Mouse (Mus musculus) macrophage (primary cell): Measurements from ENCODE around the gene Hyou1. TPM values are rescaled to one million over a fixed set of nuclear protein-coding genes. Genes with fewer than 3 reads are reported as not detected.
"Not testable (repeated sequence)": the region's sequence is repeated elsewhere in the genome, so short reads cannot be mapped to it uniquely, and the experiment has no call there.

Experiments used
- H3K27ac ChIP-seq: fragments of 350-480 bp; formaldehyde crosslinking; 2 replicates; pipeline ENCODE4 v1.9.0; 2021
- H3K36me3 ChIP-seq: fragments of 350-480 bp; formaldehyde crosslinking; 2 replicates; pipeline ENCODE4 v1.9.0; 2021; ENCODE audit errors: inconsistent target
- H3K4me3 ChIP-seq: fragments of 350-480 bp; formaldehyde crosslinking; 2 replicates; pipeline ENCODE4 v1.9.0; 2021; ENCODE audit errors: inconsistent target
- H3K79me2 ChIP-seq: fragments of 350-480 bp; formaldehyde crosslinking; 2 replicates; pipeline ENCODE4 v1.9.0; 2021; ENCODE audit errors: inconsistent target
- WGBS: methylation state at CpG from one replicate; pipeline ENCODE4 v1.1.7; 2026; ENCODE audit warnings: inconsistent platforms; ENCODE audit not compliant: missing documents; 5-methylcytosine and 5-hydroxymethylcytosine counted together
- polyA plus RNA-seq: library from polyadenylated mRNA; stranded (reverse); fragments of 250-400 nt; gene quantifications from 3 replicates; pipeline ENCODE4 v1.2.4, GENCODE M21; 2018; ENCODE audit warnings: inconsistent platforms
- total RNA-seq, 78 experiments: library from RNA; depleted of rRNA; stranded (reverse); fragments of 250-400 nt; gene quantifications; 1 replicate in 9 of 78; 2 replicates in 24 of 78; 3 replicates in 43 of 78; 4 replicates in 2 of 78; pipeline ENCODE4 v1.2.4; 2018; ENCODE audit warnings: inconsistent platforms in 56 of 78

Hyou1 gene
- total RNA-seq (2018; cell fraction: chromatin; rRNA removed): 10 to 100 TPM; 14.7 to 82.3 (median 36.8) TPM
- total RNA-seq (2018; cell fraction: cytosol; rRNA removed): 10 to 100 TPM; 39.2 to 89.3 (median 68.6) TPM
- total RNA-seq (2018; cell fraction: nucleus; rRNA removed): 100 to 1,000 TPM in 19 of 26 experiments, 10 to 100 TPM in 7; 31.0 to 215 (median 113) TPM
- 49.0 to 86.2 TPM (median 57.6 TPM) in 3 replicates for polyA plus RNA-seq

DNA sequence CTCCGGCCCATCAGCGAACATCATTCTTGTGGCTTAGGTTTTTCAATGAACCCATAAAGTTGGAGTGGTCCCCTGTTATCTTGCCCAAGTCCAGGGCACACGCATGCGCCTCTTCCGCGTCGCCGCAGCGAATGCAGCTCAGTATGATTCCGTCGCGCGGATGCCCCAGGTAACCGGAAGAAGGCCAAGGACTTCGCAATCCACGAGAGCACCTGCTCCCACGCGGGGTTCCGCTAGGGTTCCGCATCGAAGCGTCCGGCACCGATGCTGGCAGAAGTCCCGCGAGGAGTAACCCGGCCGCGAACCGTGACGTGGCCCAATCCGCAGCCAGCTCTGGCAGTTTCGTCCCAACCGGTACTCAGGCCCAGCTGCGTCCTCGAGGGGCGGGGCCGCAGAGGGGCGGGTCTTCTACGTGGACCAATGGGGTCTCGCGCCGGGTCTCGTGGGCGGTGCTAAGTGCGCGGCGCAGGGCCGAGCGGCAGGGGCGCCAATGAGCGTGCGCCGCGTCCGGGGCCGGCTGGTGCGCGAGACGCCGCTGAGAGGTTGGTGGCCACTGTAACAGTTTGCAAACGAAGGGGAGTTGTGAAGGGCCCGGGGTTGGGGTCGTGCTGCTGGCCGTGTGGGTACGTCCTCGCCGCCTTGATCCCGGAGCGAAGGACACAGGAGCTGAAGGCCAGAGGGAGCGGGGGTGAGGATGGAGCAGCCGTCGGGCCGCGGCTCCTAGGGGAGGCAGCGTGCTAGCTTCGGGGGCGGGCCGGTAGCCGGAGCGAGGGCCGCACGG is at the start of gene Hyou1:
Hyou1 (plus strand) TSS at position 437 of the 781 bp plus-strand sequence.
- H3K36me3 ChIP-seq: peaks cover 30% of the 10 kb centered on the region
- under 1% methylated on average over 82 of the region's 83 CpGs for WGBS

DNA sequence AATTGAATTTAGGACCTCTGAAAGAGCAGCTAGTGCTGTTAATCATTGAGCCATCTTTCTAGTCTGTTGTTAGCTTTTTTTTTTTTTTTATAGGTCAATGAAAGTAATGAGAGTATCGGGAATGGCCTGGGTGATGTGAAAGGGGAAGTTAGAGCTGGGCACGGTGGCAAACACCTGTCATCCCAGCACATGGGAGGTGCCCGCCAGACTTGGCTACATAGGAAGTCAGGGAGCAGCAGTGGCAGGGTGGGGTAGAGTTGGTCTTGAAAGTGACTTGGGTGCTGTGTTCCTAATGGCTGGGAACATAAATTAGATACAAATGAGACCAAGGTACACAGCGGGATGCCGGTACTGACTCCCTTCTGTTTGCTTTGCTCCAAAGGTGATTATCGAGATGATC is 48.6 kb upstream of the Hyou1 start:
- Histone ChIP-seq H3K4me3 (no peak overlapping the region), H3K27ac (no peak overlapping the region), H3K36me3 (peaks cover 21% of the 10 kb centered on the region), H3K79me2 (peaks cover 25% of the 10 kb centered on the region)
- WGBS: 70% methylated on average over 6 of the region's 6 CpGs

More for the DNA sequence above, at the start of gene Hyou1:
- Histone ChIP-seq H3K4me3 (peak within 1 kb of the TSS; percentile 82), H3K79me2 (peaks cover 33% of the 10 kb centered on the region), H3K27ac (peak within 1 kb of the TSS; percentile 52)

DNA sequence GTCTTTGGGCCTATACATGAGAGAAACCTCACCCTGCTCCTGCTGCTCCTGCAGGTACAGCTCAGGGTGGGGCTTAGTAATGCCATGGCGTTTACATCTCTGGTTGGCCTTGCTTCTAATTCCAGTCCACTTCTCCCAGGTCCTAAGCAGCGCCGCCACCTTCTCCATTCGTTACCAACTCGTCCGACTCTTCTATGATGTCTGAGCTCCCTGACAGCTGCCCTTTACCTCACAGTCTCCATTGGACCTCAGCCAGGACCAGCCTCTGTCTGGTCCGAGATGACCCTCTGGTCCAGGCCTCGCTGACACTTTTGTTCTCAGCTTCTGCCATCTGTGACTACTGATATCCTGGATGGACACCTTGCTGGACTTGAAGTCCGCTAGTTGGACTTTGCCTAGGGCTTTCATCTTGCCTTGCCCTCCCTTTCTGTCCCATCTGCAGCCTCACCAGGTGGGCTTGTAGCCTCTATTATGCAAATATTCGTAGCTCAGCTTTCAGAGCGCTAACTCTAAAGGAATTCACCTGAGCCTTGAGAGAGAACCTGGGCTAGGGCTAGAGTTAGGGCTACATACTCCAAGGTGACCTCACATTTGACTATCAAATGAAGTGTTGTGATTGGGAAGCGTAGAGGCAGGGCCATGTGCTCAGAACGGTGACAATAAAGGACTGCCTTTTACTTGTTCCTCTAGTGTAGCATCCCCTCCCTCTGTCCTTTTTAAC is 46.2 kb upstream of the Hyou1 start:
- Histone ChIP-seq H3K36me3 (peaks cover 21% of the 10 kb centered on the region), H3K4me3 (no peak overlapping the region), H3K79me2 (peaks cover 37% of the 10 kb centered on the region), H3K27ac (no peak overlapping the region)
- 98% methylated on average over 13 of the region's 13 CpGs for WGBS

DNA sequence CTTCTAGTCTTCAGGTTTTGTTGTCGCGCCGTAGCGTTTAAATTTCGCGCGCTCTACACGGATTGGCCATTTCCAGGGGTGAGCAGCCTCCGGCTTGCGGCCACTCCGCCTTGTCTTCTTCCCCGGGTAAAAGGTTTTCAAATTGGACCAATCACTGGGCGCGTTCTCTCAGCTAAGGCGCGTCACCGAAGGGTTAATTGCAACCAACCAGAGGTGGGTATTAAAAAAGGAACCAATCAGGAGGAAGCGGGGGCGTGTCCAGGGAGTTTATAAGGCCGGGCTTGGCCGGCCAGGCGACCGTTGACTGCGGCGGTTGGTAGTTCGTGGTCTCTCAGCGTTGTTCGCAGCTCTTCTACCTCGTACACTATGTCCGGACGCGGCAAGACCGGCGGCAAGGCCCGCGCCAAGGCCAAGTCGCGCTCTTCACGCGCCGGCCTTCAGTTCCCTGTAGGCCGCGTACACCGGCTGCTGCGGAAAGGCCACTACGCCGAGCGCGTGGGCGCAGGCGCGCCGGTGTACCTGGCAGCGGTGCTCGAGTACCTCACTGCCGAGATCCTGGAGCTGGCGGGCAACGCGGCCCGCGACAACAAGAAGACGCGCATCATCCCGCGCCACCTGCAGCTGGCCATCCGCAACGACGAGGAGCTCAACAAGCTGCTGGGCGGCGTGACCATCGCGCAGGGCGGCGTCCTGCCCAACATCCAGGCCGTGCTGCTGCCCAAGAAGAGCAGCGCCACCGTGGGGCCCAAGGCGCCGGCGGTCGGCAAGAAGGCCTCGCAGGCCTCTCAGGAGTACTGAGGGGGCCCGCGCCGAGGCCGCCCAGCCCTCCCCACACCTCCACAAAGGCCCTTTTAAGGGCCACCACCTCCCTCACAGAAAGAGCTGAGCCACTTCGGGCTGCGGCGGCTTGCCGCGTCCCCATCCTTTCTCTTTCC is 44.6 kb upstream of the Hyou1 start, which contains the start of gene H2afx:
H2afx (plus strand) TSS at position 299 of the 935 bp plus-strand sequence.
- H3K36me3 ChIP-seq: peaks cover 19% of the 10 kb centered on the region
- peak within 1 kb of the TSS; percentile 78 for H3K4me3 ChIP-seq
- WGBS: under 1% methylated on average over 84 of the region's 91 CpGs

DNA sequence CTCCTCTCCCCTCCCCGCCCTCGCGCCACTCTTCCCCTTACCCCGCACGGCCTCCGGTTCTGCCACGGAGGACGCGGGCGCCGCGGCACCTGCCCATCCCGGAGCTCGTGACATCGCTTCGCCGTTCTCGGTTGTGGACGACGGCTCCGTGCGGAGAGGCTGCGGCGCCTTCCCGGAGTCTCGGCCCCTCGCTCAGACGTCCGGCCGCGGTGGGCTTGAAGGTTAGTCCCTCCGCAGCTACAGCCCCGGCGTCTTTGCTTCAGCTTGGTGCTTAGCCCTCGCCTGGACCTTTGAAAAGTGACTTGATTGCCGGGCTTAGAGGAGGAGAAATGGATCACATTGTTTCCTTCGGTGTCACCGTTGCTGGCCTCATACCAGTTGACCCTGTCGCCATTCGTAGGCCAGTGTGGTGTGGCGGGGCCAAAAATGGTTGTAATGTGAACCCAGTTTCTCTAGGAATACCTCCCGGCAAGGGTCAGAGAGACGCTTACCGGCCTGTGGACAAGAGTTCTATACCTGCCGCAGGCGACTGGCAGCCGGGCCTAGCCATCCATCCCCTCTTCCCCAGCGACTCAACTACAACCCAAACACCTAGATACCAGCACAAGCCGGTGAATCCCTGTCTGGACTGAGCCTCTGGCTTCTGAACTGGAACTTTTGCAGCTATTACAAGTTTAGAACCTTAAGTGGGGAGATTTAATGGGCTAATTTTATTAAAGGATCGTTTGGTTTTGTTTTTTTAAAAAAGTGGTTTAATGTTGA is 43.8 kb upstream of the Hyou1 start:
- H3K36me3 ChIP-seq: peaks cover 18% of the 10 kb centered on the region
- H3K4me3 ChIP-seq: peak overlapping the region; percentile 78
- WGBS: 0% methylated on average over 50 of the region's 50 CpGs
- peaks cover 33% of the 10 kb centered on the region for H3K79me2 ChIP-seq
- H3K27ac ChIP-seq: peak overlapping the region; percentile 61

More for the DNA sequence above, 44.6 kb upstream of the Hyou1 start, which contains the start of gene H2afx:
- Histone ChIP-seq H3K27ac (peak within 1 kb of the TSS; percentile 61), H3K79me2 (peaks cover 29% of the 10 kb centered on the region)

DNA sequence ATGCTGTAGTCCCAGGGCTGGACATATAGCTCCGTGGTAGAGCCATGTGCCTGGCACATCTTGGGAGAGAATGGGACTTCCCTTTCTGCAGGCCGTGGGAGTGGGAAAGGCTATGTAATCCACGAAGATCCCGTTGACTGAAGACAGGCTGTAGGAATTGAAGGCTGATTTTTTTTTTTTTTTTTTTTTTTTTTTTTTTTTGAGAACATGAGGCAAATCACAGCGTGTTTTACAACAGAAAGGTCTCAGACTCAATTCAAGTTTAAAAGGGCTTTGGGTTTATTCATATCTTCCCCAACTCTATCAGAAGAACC is 43.2 kb upstream of the Hyou1 start:
- peaks cover 39% of the 10 kb centered on the region for H3K79me2 ChIP-seq
- WGBS: 0% methylated on average over 5 of the region's 5 CpGs
- peaks cover 18% of the 10 kb centered on the region for H3K36me3 ChIP-seq
- H3K27ac ChIP-seq: peak overlapping the region; percentile 61
- peak overlapping the region; percentile 78 for H3K4me3 ChIP-seq

DNA sequence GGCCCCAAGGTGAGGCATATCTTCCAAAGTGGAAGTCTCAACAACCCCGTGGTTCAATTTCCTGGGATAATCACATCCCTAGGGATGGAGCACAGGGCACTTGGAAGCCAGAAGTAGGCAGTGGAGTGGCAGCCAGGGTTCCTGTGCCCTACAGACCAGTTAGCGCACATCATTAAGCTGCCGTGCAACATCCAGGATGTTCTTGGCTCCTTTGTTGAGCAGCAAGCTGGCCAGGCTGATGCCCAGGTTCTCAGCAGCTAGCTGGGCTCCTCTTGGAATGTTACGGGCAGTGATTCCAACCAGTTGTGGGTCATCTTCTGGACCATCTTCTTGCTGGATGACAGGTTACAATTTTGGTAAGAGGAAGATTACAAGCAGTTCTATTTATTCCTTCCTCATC is 42.8 kb upstream of the Hyou1 start:
- peaks cover 17% of the 10 kb centered on the region for H3K36me3 ChIP-seq
- H3K4me3 ChIP-seq: peak overlapping the region; percentile 78
- H3K27ac ChIP-seq: not testable (repeated sequence)
- peaks cover 43% of the 10 kb centered on the region for H3K79me2 ChIP-seq
- WGBS: 58% methylated on average over 4 of the region's 4 CpGs

DNA sequence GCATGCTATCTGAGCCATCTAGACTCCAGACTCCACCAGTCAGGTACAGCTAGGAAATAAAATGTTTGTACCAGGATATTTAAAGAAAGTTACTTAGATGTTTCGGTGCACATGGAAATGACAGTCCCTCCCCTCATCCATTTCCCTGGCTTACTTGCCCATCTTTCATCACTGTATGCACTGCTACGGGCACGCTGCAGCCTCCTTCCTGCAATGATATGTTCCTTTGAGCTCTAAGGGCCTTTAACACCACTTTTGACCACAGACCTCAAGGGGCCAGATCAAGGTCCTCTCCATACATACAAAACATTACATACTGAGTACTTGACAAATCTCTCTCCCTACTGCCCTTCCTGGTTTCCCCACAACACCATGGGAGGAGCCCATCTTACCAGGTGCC is 42.3 kb upstream of the Hyou1 start:
- peaks cover 12% of the 10 kb centered on the region for H3K36me3 ChIP-seq
- H3K4me3 ChIP-seq: peak overlapping the region; percentile 78
- WGBS: 72% methylated on average over 3 of the region's 3 CpGs
- peaks cover 48% of the 10 kb centered on the region for H3K79me2 ChIP-seq
- no peak overlapping the region for H3K27ac ChIP-seq

DNA sequence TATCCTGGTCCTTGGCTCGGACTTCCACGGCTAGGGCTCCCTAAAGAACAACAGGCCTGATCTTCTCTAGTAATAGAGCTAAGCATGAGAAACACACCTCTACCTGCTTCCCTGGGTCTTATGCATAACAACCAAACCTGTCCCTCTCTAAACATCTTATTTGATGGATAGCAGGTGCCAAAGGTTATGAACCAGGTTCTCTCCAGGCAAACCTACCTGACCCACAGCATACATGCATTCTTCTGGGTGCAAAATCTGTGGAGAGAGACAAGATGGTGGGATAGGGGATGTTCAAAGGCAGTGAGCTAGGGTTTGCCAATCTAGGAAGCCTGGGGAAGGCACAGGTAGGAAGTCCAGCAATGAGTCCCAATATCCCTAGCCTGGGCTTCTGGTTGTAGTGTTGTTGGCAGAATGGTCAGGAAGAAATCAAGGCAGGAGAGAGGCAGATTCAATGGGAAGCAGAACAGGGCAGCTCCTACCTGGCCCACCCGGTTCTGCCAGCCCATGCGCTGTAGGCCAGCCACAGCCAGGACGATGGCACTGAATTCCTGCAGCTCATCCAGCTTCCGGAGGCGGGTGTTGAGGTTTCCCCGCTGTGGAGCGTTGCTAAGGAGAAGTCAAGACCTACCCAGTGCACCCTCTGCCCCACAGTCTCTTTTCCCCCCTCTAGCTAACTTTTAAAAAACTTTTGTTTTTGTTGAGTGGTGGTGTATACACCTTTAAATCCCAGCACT is 41.7 kb upstream of the Hyou1 start:
- Histone ChIP-seq H3K79me2 (peaks cover 54% of the 10 kb centered on the region), H3K36me3 (peaks cover 8% of the 10 kb centered on the region), H3K4me3 (no peak overlapping the region), H3K27ac (no peak overlapping the region)
- WGBS: 90% methylated on average over 9 of the region's 9 CpGs

DNA sequence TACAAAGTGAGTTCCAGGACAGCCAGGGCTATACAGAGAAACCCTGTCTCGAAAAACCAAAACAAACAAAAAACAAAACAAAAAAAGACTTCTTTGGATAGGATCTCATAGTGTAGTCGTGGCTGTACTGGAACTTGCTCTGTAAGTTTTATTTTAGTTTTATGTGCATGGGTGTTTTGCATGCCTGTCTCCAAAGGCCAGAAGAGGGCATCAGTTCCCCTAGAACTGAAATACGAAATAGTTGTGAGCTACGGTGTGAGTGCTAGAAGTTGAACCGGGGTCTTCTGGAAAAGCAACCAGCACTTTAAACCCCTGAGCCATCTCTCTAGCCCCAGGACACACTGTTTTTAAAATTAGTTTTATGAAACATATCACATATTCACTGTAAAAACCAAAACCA is 40.7 kb upstream of the Hyou1 start:
- Histone ChIP-seq H3K36me3 (no peaks in the 10 kb centered on the region), H3K79me2 (peaks cover 64% of the 10 kb centered on the region), H3K4me3 (no peak overlapping the region), H3K27ac (no peak overlapping the region)
- WGBS: 88% methylated on average over 5 of the region's 5 CpGs

DNA sequence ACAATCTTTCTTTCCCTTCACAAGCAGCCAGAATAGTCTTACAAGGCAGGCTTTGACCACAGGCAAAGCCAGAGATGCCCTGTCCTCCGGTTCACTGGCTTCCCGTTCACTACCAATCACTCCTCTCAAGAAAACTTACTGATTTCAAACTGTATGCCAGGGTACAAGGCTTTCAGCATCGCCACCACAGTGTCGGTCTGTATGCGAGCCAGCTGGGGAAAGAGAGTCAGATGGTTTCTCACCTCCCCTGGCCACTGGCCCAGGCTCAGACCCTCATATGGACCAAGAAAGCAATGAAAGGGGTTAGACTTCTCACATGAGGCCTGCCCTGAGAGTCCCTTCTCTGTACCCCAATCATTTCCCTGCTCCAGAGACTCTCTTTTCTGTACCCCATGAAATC is 37.8 kb upstream of the Hyou1 start:
- WGBS: 100% methylated on average over 5 of the region's 5 CpGs

DNA sequence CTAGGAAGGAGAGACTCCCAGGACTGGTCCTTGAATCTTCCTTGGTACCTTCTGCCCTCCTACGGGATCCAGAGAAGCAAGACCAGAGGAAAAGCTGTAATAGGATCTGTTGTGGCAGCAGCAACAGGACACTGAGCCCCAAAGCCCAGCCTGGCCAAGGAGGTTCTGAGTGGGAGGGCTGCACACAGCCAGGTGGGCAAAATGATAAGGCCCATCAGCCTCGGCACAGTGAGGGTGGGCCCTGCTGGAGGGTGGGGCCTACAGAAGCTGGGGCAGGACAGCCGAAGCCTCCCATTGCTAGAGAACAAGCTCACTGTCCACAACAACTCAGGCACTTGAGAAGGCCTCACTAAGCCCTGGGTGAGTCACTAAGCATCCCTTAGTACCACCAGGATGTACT is 37.1 kb upstream of the Hyou1 start:
- Histone ChIP-seq H3K4me3 (no peak overlapping the region), H3K36me3 (peaks cover 4% of the 10 kb centered on the region; the same call in 1 of the 2 replicates), H3K79me2 (peaks cover 46% of the 10 kb centered on the region), H3K27ac (no peak overlapping the region)
- WGBS: 83% methylated on average over 3 of the region's 3 CpGs

More for the DNA sequence above, 37.8 kb upstream of the Hyou1 start:
- Histone ChIP-seq H3K79me2 (peaks cover 53% of the 10 kb centered on the region), H3K4me3 (no peak overlapping the region), H3K27ac (no peak overlapping the region), H3K36me3 (no peaks in the 10 kb centered on the region)

DNA sequence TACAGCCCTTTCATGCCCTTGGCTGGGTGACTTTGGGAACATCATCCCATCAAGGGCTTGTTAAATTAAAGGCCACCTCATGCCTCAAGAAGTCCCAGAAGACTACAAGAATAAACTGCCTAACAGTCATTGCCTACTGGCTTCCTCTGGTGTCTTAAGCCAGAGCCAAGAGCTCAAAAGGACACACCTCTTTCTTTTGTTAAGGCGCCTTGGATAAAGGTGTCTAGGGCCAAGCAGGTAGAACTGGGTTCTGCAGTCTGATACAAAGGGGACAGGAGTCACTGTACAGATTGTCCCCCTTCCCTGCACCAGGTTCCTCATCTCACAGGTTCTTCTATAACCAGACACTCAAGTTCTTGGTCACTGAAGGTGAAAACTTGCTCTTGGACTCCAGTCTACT is 36.7 kb upstream of the Hyou1 start:
- WGBS: 82% methylated on average over 1 of the region's 1 CpGs
- H3K79me2 ChIP-seq: peaks cover 42% of the 10 kb centered on the region

More for the DNA sequence above, 36.7 kb upstream of the Hyou1 start:
- no peak overlapping the region for H3K27ac ChIP-seq
- H3K36me3 ChIP-seq: peaks cover 8% of the 10 kb centered on the region
- peak overlapping the region; percentile 59; the same call in 1 of the 2 replicates for H3K4me3 ChIP-seq
